Mouse (Mus musculus): ENCODE results near the gene Ankrd53. TPM values are rescaled to one million over a fixed set of nuclear protein-coding genes. Genes with fewer than 3 reads are reported as not detected.
"Not testable (repeated sequence)": the region's sequence is repeated elsewhere in the genome, so short reads cannot be mapped to it uniquely, and the experiment has no call there.

Ankrd53 gene
- polyA plus RNA-seq, 1 experiment from 2014 or later, result 0.10 TPM

GRCm38 (mm10) chr6:83768485-83768884 is 6.0 kb downstream of the Ankrd53 start:
- ATAC-seq (replicated peaks; ENCODE audit: insufficient number of reproducible peaks, insufficient read depth, low FRiP score, low read depth), result 0 out of 2 replicates have a peak, but pooled peaks have one; percentile 13
- Histone ChIP-seq H3K4me1 (replicated peaks) (peaks cover 11% of the 10 kb centered on the region), H3K36me3 (peaks cover 36% of the 10 kb centered on the region), H3K27ac (no peak overlapping the region), H3K4me2 (no peak overlapping the region), H3K9ac (no peak overlapping the region), H3K4me3 (no peak overlapping the region), H3K9me3 (replicated peaks) (no peaks in the 10 kb centered on the region), H3K27me3 (peaks cover 11% of the 10 kb centered on the region)
- 65% methylated on average over 5 of the region's 5 CpGs for WGBS

DNA sequence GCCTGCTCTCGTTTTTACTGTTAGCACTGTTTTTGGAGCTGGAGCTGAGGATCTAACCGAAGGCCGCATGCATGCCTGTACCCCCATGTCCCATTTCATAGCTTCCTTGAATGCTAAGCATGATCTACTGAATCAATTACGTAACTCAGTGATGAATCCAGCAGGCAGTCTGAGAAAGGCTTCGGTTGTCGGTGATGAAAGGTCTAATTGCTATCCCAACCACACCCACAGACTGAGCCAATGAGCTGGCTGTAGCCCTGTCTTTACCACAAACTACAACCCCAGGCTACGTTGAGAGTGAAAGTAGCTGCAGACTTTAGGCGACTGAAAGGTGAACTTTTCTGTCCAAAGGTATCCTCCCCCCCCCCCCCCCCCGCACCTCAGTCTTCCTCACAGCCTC is 11.7 kb downstream of the Ankrd53 start:
- ATAC-seq (replicated peaks; ENCODE audit: insufficient number of reproducible peaks, insufficient read depth, low FRiP score, low read depth), result no peak
- 59% methylated on average over 8 of the region's 9 CpGs for WGBS

GRCm38 (mm10) chr6:83774781-83775563 is 12.5 kb downstream of the Ankrd53 start:
- Histone ChIP-seq H3K4me3 (peak overlapping the region; percentile 98), H3K27me3 (no peaks in the 10 kb centered on the region), H3K36me3 (peaks cover 28% of the 10 kb centered on the region), H3K27ac (peak overlapping the region; percentile 92), H3K9ac (peak overlapping the region; percentile 96), H3K4me1 (replicated peaks) (peaks cover 19% of the 10 kb centered on the region), H3K4me2 (peak overlapping the region; percentile 82), H3K9me3 (replicated peaks) (no peaks in the 10 kb centered on the region)
- WGBS, result 2% methylated on average over 14 of the region's 14 CpGs
- ATAC-seq (replicated peaks; ENCODE audit: insufficient number of reproducible peaks, insufficient read depth, low FRiP score, low read depth), result peak; percentile 25; the same call in 1 of the 2 replicates

More for the DNA sequence above, 11.7 kb downstream of the Ankrd53 start:
- Histone ChIP-seq H3K4me1 (replicated peaks) (peaks cover 19% of the 10 kb centered on the region), H3K36me3 (peaks cover 36% of the 10 kb centered on the region), H3K9ac (no peak overlapping the region), H3K4me2 (peak overlapping the region; percentile 82), H3K9me3 (replicated peaks) (no peaks in the 10 kb centered on the region), H3K27me3 (no peaks in the 10 kb centered on the region), H3K27ac (no peak overlapping the region), H3K4me3 (peak overlapping the region; percentile 98)

DNA sequence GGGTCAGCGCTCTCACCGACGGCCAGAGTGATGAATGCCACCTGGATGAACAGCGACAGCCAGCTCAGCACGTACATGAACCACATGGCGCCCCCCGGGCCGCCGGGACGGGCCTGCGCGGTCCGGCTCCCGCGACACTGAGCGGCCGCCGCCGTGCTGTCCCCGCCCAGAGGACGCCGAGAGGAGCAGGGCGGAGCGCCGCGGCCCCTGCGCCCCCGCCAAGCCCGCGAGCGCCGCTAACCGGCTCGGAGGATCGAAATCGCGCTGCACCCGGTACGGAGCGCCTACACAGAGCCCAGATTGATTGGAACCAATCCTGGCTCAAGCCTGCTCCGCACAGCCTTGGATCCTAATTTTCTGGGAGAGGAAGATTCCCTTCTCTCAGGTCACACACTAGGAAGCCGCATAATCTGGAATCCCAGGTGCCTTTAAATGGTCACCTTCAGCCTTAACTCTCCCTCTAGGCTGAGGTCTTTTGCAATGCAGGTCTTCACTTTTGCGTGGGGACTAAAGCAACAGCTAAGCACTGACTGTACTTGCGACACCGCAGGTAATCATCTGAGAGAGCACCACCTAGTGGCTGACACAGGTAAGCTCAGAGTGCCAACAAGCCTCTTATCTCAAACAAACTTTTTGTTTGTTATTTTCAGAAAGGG is 13.3 kb downstream of the Ankrd53 start, which contains the start of gene Tex261:
Tex261 (minus strand) TSS at position 176 of the 656 bp plus-strand sequence.
- Histone ChIP-seq H3K36me3 (peaks cover 20% of the 10 kb centered on the region), H3K9me3 (replicated peaks) (no peaks in the 10 kb centered on the region), H3K27ac (peak within 1 kb of the TSS; percentile 92), H3K9ac (peak within 1 kb of the TSS; percentile 96), H3K4me1 (replicated peaks) (peaks cover 19% of the 10 kb centered on the region), H3K4me2 (peak within 1 kb of the TSS; percentile 82), H3K4me3 (peak within 1 kb of the TSS; percentile 98), H3K27me3 (no peaks in the 10 kb centered on the region)
- peak; percentile 93 for ATAC-seq (replicated peaks; ENCODE audit: insufficient number of reproducible peaks, insufficient read depth, low FRiP score, low read depth)
- WGBS, result under 1% methylated on average over 45 of the region's 45 CpGs

DNA sequence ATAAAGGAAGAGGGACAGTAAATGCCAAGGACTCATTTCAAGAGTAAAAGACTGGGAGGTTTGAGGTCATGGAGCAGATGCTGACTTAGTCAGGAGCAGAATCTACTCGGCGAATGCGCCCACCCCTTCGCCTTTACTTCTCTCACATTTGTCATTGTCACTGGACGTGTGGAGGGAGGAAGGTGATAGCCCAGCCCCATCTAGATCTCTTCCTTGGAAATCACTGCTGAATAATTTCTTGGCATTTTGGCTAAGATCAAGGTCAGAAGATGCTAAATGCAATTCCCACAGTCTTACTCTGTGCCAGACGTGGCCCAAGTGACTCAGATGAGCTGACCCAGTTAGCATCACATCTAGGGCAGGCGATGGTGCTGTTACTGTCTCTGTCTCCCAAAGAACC is 15.9 kb downstream of the Ankrd53 start:
- WGBS, result 85% methylated on average over 7 of the region's 7 CpGs
- Histone ChIP-seq H3K27ac (no peak overlapping the region), H3K9ac (no peak overlapping the region), H3K4me3 (no peak overlapping the region), H3K4me1 (replicated peaks) (peaks cover 19% of the 10 kb centered on the region), H3K27me3 (no peaks in the 10 kb centered on the region), H3K9me3 (replicated peaks) (no peaks in the 10 kb centered on the region), H3K36me3 (peaks cover 2% of the 10 kb centered on the region; the same call in 1 of the 2 replicates), H3K4me2 (no peak overlapping the region)
- no peak for ATAC-seq (replicated peaks; ENCODE audit: insufficient number of reproducible peaks, insufficient read depth, low FRiP score, low read depth)

GRCm38 (mm10) chr6:83779026-83779425 is 16.6 kb downstream of the Ankrd53 start:
- 9% methylated on average over 5 of the region's 5 CpGs for WGBS
- Histone ChIP-seq H3K9me3 (replicated peaks) (no peaks in the 10 kb centered on the region), H3K27ac (no peak overlapping the region), H3K9ac (no peak overlapping the region), H3K4me2 (no peak overlapping the region), H3K4me3 (no peak overlapping the region), H3K27me3 (no peaks in the 10 kb centered on the region), H3K36me3 (no peaks in the 10 kb centered on the region), H3K4me1 (replicated peaks) (peaks cover 14% of the 10 kb centered on the region)
- no peak for ATAC-seq (replicated peaks; ENCODE audit: insufficient number of reproducible peaks, insufficient read depth, low FRiP score, low read depth)

DNA sequence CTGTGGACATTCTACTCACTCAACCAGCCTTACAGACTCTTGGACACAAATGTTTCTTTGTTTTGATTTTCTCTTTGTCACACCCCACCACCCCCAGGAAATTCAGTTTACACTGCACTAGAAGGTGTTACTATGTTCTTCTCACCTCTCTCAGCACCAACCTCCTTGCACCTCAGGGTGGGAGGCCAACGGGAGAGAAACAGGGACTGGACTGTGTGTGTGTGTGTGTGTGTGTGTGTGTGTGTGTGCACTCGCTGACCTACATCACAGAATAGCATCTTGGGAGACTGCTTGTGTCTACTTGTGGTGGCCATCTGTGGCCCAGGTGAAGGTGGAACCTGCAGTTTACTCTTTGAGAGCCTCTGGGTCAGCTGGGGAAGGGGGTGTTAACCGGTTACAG is 24.0 kb downstream of the Ankrd53 start:
- no peak for ATAC-seq (replicated peaks; ENCODE audit: insufficient number of reproducible peaks, insufficient read depth, low FRiP score, low read depth)

GRCm38 (mm10) chr6:83788554-83788953 is 26.1 kb downstream of the Ankrd53 start:
- no peaks in the 10 kb centered on the region for H3K9me3 ChIP-seq (replicated peaks)
- H3K4me1 ChIP-seq (replicated peaks), result peaks cover 6% of the 10 kb centered on the region; the same call in 1 of the 2 replicates
- ATAC-seq (replicated peaks; ENCODE audit: insufficient number of reproducible peaks, insufficient read depth, low FRiP score, low read depth), result no peak
- H3K36me3 ChIP-seq, result no peaks in the 10 kb centered on the region
- no peak overlapping the region for H3K27ac ChIP-seq
- no peak overlapping the region for H3K4me3 ChIP-seq
- H3K4me2 ChIP-seq, result no peak overlapping the region
- no peak overlapping the region for H3K9ac ChIP-seq
- WGBS, result 69% methylated on average over 7 of the region's 7 CpGs
- no peaks in the 10 kb centered on the region for H3K27me3 ChIP-seq

More for the DNA sequence above, 24.0 kb downstream of the Ankrd53 start:
- no peak overlapping the region for H3K27ac ChIP-seq
- H3K9me3 ChIP-seq (replicated peaks), result no peaks in the 10 kb centered on the region
- 69% methylated on average over 3 of the region's 3 CpGs for WGBS
- peaks cover 4% of the 10 kb centered on the region; the same call in 1 of the 2 replicates for H3K4me1 ChIP-seq (replicated peaks)
- H3K4me2 ChIP-seq, result no peak overlapping the region
- H3K36me3 ChIP-seq, result no peaks in the 10 kb centered on the region
- H3K4me3 ChIP-seq, result no peak overlapping the region
- no peak overlapping the region for H3K9ac ChIP-seq
- H3K27me3 ChIP-seq, result no peaks in the 10 kb centered on the region

DNA sequence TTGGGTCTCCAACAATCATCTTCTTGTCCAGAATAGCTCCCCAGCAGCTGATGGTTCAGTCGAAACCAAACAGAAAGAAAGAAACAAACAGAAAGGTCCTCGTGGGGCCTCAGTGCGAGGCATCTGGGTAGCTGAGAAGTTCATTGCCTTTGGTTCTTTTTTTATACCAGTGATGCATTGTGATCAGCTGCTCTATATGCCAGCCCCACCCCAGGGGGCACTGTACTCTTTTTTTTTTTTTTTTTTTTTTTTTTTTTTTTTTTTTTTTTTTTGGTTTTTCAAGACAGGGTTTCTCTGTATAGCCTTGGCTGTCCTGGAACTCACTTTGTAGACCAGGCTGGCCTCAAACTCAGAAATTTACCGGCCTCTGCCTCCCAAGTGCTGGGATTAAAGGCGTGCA is 28.1 kb downstream of the Ankrd53 start:
- not testable (repeated sequence) for H3K4me2 ChIP-seq; H3K27me3 ChIP-seq; ATAC-seq (replicated peaks; ENCODE audit: insufficient number of reproducible peaks, insufficient read depth, low FRiP score, low read depth); H3K4me3 ChIP-seq; H3K9ac ChIP-seq; H3K36me3 ChIP-seq; H3K9me3 ChIP-seq (replicated peaks); H3K27ac ChIP-seq
- 83% methylated on average over 5 of the region's 5 CpGs for WGBS
- H3K4me1 ChIP-seq (replicated peaks), result peaks cover 12% of the 10 kb centered on the region

DNA sequence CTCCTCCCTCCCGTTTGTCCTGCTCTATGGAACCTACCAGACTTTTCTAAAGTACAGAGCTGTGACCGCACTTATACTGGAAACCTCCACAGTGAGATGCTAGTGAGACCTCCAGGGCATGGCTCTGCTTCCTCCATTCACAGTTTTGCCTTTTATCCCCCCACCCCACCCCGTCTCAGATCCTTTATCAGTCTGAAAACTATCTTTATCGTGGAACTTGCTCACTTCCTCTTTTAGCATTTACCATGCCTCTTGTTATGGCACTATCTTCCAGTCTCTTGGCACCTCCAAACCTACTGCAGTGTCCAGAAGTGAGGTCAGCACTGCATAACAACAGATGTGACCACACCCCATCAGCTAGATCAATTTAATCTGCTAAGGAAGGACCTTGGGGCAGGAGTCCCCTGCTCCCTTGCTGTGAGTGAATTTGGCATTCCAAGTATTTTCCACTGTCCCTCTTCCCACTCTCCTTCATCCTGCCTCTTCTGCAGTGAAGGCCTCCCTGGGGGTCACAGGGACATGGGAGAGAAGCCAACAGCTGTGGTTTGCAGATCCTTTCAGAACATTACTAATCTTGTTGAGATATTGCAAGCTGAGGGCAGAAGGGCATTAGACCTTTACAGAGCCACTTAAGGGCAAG is 28.9 kb downstream of the Ankrd53 start:
- no peak overlapping the region for H3K9ac ChIP-seq
- no peak overlapping the region for H3K4me3 ChIP-seq
- no peak for ATAC-seq (replicated peaks; ENCODE audit: insufficient number of reproducible peaks, insufficient read depth, low FRiP score, low read depth)
- no peak overlapping the region for H3K27ac ChIP-seq
- peaks cover 14% of the 10 kb centered on the region for H3K4me1 ChIP-seq (replicated peaks)
- H3K4me2 ChIP-seq, result no peak overlapping the region
- H3K27me3 ChIP-seq, result no peaks in the 10 kb centered on the region
- WGBS, result 44% methylated on average over 4 of the region's 4 CpGs
- H3K9me3 ChIP-seq (replicated peaks), result no peaks in the 10 kb centered on the region
- H3K36me3 ChIP-seq, result no peaks in the 10 kb centered on the region

- Histone ChIP-seq H3K4me3 (peak within 1 kb of the TSS; percentile 63), H3K9ac (peak within 1 kb of the TSS; percentile 77), H3K9me3 (replicated peaks) (no peaks in the 10 kb centered on the region), H3K4me2 (peak within 1 kb of the TSS; percentile 82), H3K27ac (peak within 1 kb of the TSS; percentile 92), H3K4me1 (replicated peaks) (peaks cover 14% of the 10 kb centered on the region), H3K27me3 (no peaks in the 10 kb centered on the region), H3K36me3 (no peaks in the 10 kb centered on the region)
- peak; percentile 92 for ATAC-seq (replicated peaks; ENCODE audit: insufficient number of reproducible peaks, insufficient read depth, low FRiP score, low read depth)
- 0% methylated on average over 43 of the region's 43 CpGs for WGBS
Measured at GRCm38 (mm10) chr6:83794760-83795296, 32.4 kb downstream of the Ankrd53 start, which contains the start of gene Nagk. Gene Nagk, plus strand, starts transcription at chr6:83794982.

Measured in heart, embryonic 15.5 days (tissue).